Mouse (Mus musculus) heart, postnatal 0 days (tissue): ENCODE measurements around the gene Ric3.

Source experiments
- CTCF ChIP-seq: IDR thresholded peaks from 2 replicates; pipeline ENCODE4 v1.5.1; 2016; ENCODE audit warnings: antibody characterized with exemption, control low read depth, low read depth
- EP300 ChIP-seq: IDR thresholded peaks from 2 replicates; pipeline ENCODE4 v1.6.1; 2016; ENCODE audit warnings: antibody characterized with exemption, low read depth

DNA sequence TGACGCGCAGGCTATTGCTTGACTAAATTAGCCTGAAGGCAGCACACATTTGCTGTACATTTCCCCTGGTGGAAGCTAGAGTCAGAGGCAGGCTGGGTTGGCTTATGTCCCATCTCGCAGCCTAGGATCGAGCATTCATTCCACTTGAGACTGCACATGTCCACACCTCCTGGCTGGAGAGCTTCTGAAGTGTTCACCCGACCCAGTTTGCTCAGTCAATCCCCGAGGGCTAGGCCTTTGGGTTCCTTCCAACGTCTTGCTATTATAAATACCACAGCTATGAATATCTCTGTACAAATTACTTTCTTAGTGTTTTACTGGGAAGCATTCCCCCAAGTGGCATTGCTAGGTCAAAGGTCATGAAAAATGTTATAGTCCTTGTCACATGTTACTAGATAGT, 89.9 kb downstream of the Ric3 start:
- no peak for TF ChIP-seq CTCF
- TF ChIP-seq EP300, result no peak
